Mouse (Mus musculus): ENCODE data around the gene Rin1.

DNA sequence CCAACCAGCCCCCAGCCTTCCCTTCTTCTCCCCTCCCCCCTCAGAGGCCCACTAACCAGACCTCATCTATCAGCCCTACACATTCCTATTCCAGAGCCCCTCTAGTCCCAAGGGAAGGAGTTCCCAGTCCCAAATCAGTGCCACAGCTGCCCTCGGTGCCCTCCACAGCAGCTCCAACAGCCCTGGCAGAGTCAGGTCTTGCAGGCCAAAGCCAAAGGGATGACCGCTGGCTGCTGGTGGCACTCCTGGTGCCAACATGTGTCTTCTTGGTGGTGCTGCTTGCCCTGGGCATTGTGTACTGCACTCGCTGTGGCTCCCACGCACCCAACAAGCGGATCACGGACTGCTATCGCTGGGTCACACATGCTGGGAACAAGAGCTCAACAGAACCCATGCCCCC, 19.7 kb downstream of the Rin1 start:
- TF ChIP-seq CTCF (IDR thresholded peaks at IDR 0.05; ENCODE audit: borderline replicate concordance, insufficient read depth, low read depth, low read length) (no peak), POLR2A (IDR thresholded peaks at IDR 0.05; ENCODE audit: borderline replicate concordance, insufficient read depth, low read length) (no peak)
